Mouse (Mus musculus): ENCODE results near the gene Sp1.

DNA sequence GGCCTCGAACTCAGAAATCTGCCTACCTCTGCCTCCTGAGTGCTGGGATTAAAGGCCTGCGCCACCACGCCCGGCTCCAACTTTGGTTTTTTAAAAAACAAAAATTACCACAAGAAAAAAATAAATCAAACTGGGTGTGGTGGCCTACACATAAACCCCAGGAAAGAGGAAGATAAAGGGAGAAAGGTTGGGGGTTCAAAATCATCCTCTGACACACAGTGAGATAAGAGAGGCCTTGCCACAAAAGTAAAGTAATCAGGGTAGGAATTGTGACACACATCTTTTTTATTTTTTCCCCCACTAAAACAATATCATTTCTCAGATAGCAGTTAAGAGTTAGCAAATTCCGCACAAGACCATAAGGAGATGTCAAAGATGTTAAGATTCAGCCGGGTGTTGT lies 22.3 kb upstream of the Sp1 start:
- TF ChIP-seq POLR2A (IDR thresholded peaks at IDR 0.05; ENCODE audit: low read depth, low read length) (no peak), CTCF (conservative IDR thresholded peaks at IDR 0.05 in 1 of 2, IDR thresholded peaks at IDR 0.05 in 1 of 2; ENCODE audit: low read depth in 2 of 2, low read length in 2 of 2) (no peak)
